Mouse (Mus musculus) midbrain, embryonic 16.5 days (tissue): ENCODE measurements at regions not wholly inside any gene's neighbourhood (a gene's known extent, or its start where the extent isn't known, plus 50 kb on each side); places are given as distances from the start of the nearest gene placed in this dataset.
"Not testable (repeated sequence)": the region's sequence is repeated elsewhere in the genome, so short reads cannot be mapped to it uniquely, and the experiment has no call there.

Source experiments
- ATAC-seq: fragments of 200-750 bp; cut with Nextera tagmentation; 2 replicates; pipeline ENCODE4 v1.8.0; 2017; ENCODE audit warnings: moderate TSS enrichment
- H3K27ac ChIP-seq: fragments of 300-500 bp; sonication (generic); 2 replicates; pipeline ENCODE4 v1.5.1; 2014; ENCODE audit warnings: mild to moderate bottlenecking, low read length, mixed read lengths
- H3K27me3 ChIP-seq: fragments of 300-500 bp; sonication (generic); 2 replicates; pipeline ENCODE4 v1.6.1; 2014; ENCODE audit warnings: low read depth, low read length, mixed read lengths; ENCODE audit not compliant: control insufficient read depth, insufficient read depth
- H3K36me3 ChIP-seq: fragments of 300-500 bp; sonication (generic); 2 replicates; pipeline ENCODE4 v1.6.1; 2014; ENCODE audit warnings: mild to moderate bottlenecking, low read length, moderate library complexity, mixed read lengths; ENCODE audit not compliant: control insufficient read depth, insufficient read depth
- H3K4me1 ChIP-seq: fragments of 300-500 bp; sonication (generic); 2 replicates; pipeline ENCODE4 v1.6.1; 2014; ENCODE audit warnings: mild to moderate bottlenecking, low read length, mixed read lengths; ENCODE audit not compliant: control insufficient read depth, insufficient read depth
- H3K4me2 ChIP-seq: fragments of 300-500 bp; sonication (generic); 2 replicates; pipeline ENCODE4 v1.6.1; 2014; ENCODE audit warnings: mild to moderate bottlenecking, low read length, mixed read lengths
- H3K4me3 ChIP-seq: fragments of 300-500 bp; sonication (generic); 2 replicates; pipeline ENCODE4 v1.5.1; 2014; ENCODE audit warnings: low read depth, mild to moderate bottlenecking, low read length, moderate library complexity, mixed read lengths
- H3K9ac ChIP-seq: fragments of 300-500 bp; sonication (generic); 2 replicates; pipeline ENCODE4 v1.6.1; 2014; ENCODE audit warnings: low read depth, low read length, mixed read lengths
- H3K9me3 ChIP-seq: fragments of 300-500 bp; sonication (generic); replicated peaks from 2 replicates; pipeline ENCODE4 v1.6.1; 2014; ENCODE audit warnings: mild to moderate bottlenecking, low read length, mixed read lengths; ENCODE audit not compliant: control insufficient read depth, poor library complexity, severe bottlenecking
- whole genome bisulfite sequencing: fragments of 180-500 bp; shearing (Covaris S2); extraction: QIAGEN DNeasy Blood & Tissue Kit; methylation state at CpG from one replicate; pipeline ENCODE4 v1.1.7; 2014; 5-methylcytosine and 5-hydroxymethylcytosine counted together

- WGBS = 61% methylated on average over 2 of the region's 2 CpGs
Measured at GRCm38 (mm10) chr7:53136513-53136912, 1121.0 kb upstream of the 1700015G11Rik start.

GRCm38 (mm10) chr7:53117666-53118065 lies 1102.1 kb upstream of the 1700015G11Rik start:
- H3K4me2 ChIP-seq = no peak overlapping the region
- no peak overlapping the region for H3K27ac ChIP-seq
- no peaks in the 10 kb centered on the region for H3K36me3 ChIP-seq
- H3K9me3 ChIP-seq = no peaks in the 10 kb centered on the region
- no peak overlapping the region for H3K4me3 ChIP-seq
- no peak for ATAC-seq
- no peak overlapping the region for H3K9ac ChIP-seq
- no peaks in the 10 kb centered on the region for H3K27me3 ChIP-seq
- no peaks in the 10 kb centered on the region for H3K4me1 ChIP-seq

More at GRCm38 (mm10) chr7:53136513-53136912, 1121.0 kb upstream of the 1700015G11Rik start:
- Histone ChIP-seq H3K4me2 (no peak overlapping the region), H3K9ac (no peak overlapping the region), H3K36me3 (no peaks in the 10 kb centered on the region), H3K4me3 (no peak overlapping the region), H3K4me1 (no peaks in the 10 kb centered on the region), H3K27me3 (no peaks in the 10 kb centered on the region), H3K27ac (no peak overlapping the region), H3K9me3 (no peaks in the 10 kb centered on the region)
- no peak for ATAC-seq

- peak; percentile 36; the same call in 1 of the 2 replicates for ATAC-seq
- no peaks in the 10 kb centered on the region for H3K36me3 ChIP-seq
- H3K4me3 ChIP-seq = no peak overlapping the region
- 23% methylated on average over 2 of the region's 2 CpGs for WGBS
- no peak overlapping the region for H3K9ac ChIP-seq
- H3K4me1 ChIP-seq = no peaks in the 10 kb centered on the region
- no peak overlapping the region for H3K27ac ChIP-seq
- H3K4me2 ChIP-seq = no peak overlapping the region
- H3K9me3 ChIP-seq = no peaks in the 10 kb centered on the region
- H3K27me3 ChIP-seq = no peaks in the 10 kb centered on the region
Measured at GRCm38 (mm10) chr7:53115781-53116180, 1100.3 kb upstream of the 1700015G11Rik start.

DNA sequence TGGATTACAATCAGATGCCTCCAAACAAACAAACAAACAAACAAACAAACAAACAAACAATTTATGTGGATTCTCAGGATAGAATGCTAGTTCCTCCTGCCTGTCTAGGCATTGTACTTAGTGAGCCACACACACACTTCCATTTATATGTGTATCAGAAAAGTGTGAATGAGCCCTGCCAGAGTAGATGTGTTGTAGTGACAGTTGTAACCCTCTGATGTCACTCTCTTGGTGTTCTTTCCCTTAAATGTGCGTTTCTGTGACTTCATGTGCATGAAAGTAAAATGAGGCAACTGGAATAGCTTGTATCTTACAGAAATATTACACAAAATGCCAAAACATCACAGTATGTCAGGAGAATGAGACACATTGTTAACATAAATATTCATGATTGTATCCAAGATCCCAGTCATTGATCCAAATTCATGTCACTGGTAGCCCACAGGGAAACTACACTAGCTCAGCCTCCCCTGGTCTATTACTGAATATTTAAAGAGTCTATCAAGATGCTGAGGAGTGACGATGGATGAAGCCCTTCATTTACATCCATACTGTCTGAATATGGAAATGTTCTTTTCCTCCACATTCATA lies 1093.8 kb upstream of the 1700015G11Rik start:
- no peaks in the 10 kb centered on the region for H3K4me1 ChIP-seq
- ATAC-seq = no peak
- H3K36me3 ChIP-seq = no peaks in the 10 kb centered on the region
- no peak overlapping the region for H3K4me3 ChIP-seq
- WGBS = 52% methylated on average over 2 of the region's 2 CpGs
- H3K9ac ChIP-seq = no peak overlapping the region
- H3K27me3 ChIP-seq = no peaks in the 10 kb centered on the region
- no peaks in the 10 kb centered on the region for H3K9me3 ChIP-seq
- no peak overlapping the region for H3K4me2 ChIP-seq
- H3K27ac ChIP-seq = no peak overlapping the region

DNA sequence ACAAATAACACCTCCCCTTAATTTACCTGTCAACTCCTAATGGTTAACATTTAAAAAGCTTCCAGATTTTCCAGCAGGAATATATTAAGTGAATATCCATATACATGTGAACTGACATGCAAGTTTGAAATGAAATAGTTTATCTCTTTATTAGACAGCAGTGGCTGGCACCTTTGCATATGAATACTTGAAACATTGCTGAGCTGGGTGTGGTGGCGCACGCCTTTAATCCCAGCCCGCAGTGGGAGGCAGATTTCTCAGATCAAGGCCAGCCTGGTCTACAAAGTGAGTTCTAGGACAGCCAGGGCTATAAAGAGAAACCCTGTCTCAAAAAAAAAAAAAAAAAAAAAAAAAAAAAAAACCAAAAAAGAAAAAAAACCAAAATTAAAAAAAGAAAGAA lies 1092.1 kb upstream of the 1700015G11Rik start:
- Histone ChIP-seq H3K9ac (no peak overlapping the region), H3K4me3 (no peak overlapping the region), H3K36me3 (no peaks in the 10 kb centered on the region), H3K9me3 (no peaks in the 10 kb centered on the region), H3K27me3 (no peaks in the 10 kb centered on the region), H3K4me1 (no peaks in the 10 kb centered on the region), H3K4me2 (no peak overlapping the region), H3K27ac (no peak overlapping the region)
- 87% methylated on average over 3 of the region's 3 CpGs for WGBS
- no peak for ATAC-seq

- H3K36me3 ChIP-seq, H3K27ac ChIP-seq, H3K4me2 ChIP-seq, H3K9me3 ChIP-seq, ATAC-seq, H3K9ac ChIP-seq, H3K4me1 ChIP-seq, H3K27me3 ChIP-seq, H3K4me3 ChIP-seq: not testable (repeated sequence)
- WGBS = 92% methylated on average over 3 of the region's 3 CpGs
Measured at GRCm38 (mm10) chr7:53085822-53086221, 1070.3 kb upstream of the 1700015G11Rik start.

- H3K4me2 ChIP-seq = no peak overlapping the region
- H3K4me3 ChIP-seq = no peak overlapping the region
- no peak overlapping the region for H3K9ac ChIP-seq
- no peak for ATAC-seq
- no peak overlapping the region for H3K27ac ChIP-seq
- H3K27me3 ChIP-seq = no peaks in the 10 kb centered on the region
- H3K9me3 ChIP-seq = peaks cover 4% of the 10 kb centered on the region; the same call in 1 of the 2 replicates
- H3K36me3 ChIP-seq = no peaks in the 10 kb centered on the region
- no peaks in the 10 kb centered on the region for H3K4me1 ChIP-seq
Measured at GRCm38 (mm10) chr7:53070621-53071020, 1055.1 kb upstream of the 1700015G11Rik start.
